ENCODE assay signal across 9 mouse cellular contexts in genomic region chr17:34313393-34313792, GRCm38 (mm10). TPM values are rescaled to one million over a fixed set of nuclear protein-coding genes. Genes with fewer than 3 reads are reported as not detected.
DNase-seq lines count a peak whose midpoint lies in the region; TF ChIP-seq lines count a peak whose summit lies in the region.
"Had no signal": no experiment of that assay in that cellular context is flagged by ENCODE, and none has a peak within 500 bp of the region (broad histone marks: within the 10 kb centered on the region; RNA-seq: fewer than 3 reads in every experiment).

No protein-coding gene starts in this region.

- no peaks in the 10 kb centered on the region for H3K4me1 ChIP-seq in MEL (ENCODE audit: control insufficient read depth in 1 of 2, insufficient read depth in 2 of 2, low read length in 2 of 2)
- H3K4me1 ChIP-seq: stomach, embryonic 15.5 days had no signal

- H3K9me3 ChIP-seq in MEL (replicated peaks; ENCODE audit: insufficient read depth, low read length): no peaks in the 10 kb centered on the region
- H3K9me3 ChIP-seq: stomach, embryonic 15.5 days had no signal

- H3K9ac ChIP-seq in MEL (ENCODE audit: control insufficient read depth, low read depth, low read length, poor library complexity, severe bottlenecking): no peak overlapping the region
- H3K9ac ChIP-seq: stomach, embryonic 15.5 days had no signal

- H3K79me2 ChIP-seq in MEL (ENCODE audit: control insufficient read depth, insufficient read depth, low read length, poor library complexity): no peaks in the 10 kb centered on the region

- no peaks in the 10 kb centered on the region for H3K36me3 ChIP-seq in MEL (ENCODE audit: control insufficient read depth in 1 of 2, insufficient read depth in 2 of 2, low read length in 2 of 2)
- H3K36me3 ChIP-seq: stomach, embryonic 15.5 days had no signal

- H3K27me3 ChIP-seq in MEL (ENCODE audit: control insufficient read depth in 1 of 2, insufficient read depth in 2 of 2, low read length in 2 of 2): no peaks in the 10 kb centered on the region; a peak in 1 of 4 replicates
- H3K27me3 ChIP-seq: stomach, embryonic 15.5 days had no signal

- TF ChIP-seq EP300 in MEL (IDR thresholded peaks at IDR 0.05; ENCODE audit: low read depth in 1 of 2, low read length in 2 of 2): no peak

- peak; percentile 73 for DNase-seq in 416B (ENCODE audit: low read depth)
- peak; percentile 66 for DNase-seq in MEL (ENCODE audit: low read depth, low spot score)
- DNase-seq in cerebellum, adult 8-10 months: peak; percentile 39
- peak; percentile 74 for DNase-seq in gastrocnemius, adult 2 months
- DNase-seq in kidney, postnatal 25 days: peak; percentile 79 to 85
- peak; percentile 65 to 75 for DNase-seq in lung, adult 18-20 months
- DNase-seq in right cerebral cortex, adult 18-20 months: peak; percentile 73
- DNase-seq in urinary bladder, adult 2 months (ENCODE audit: low spot score): peak; percentile 47

- peak; percentile 67 for TF ChIP-seq RAD21 in MEL (IDR thresholded peaks at IDR 0.05; ENCODE audit: low read depth, low read length)

- H3K4me3 ChIP-seq in MEL (ENCODE audit: control insufficient read depth in 1 of 2, insufficient read depth in 1 of 2, low read depth in 2 of 2, low read length in 2 of 2): no peak overlapping the region
- H3K4me3 ChIP-seq in gastrocnemius, adult 2 months: no peak overlapping the region
- H3K4me3 ChIP-seq: stomach, embryonic 15.5 days had no signal

- intact Hi-C loops in gastrocnemius, adult 2 months (cut with DNase I): loop anchor here (1.0 kb wide), 1 partner anchor 63 kb away; no protein-coding TSS in a partner anchor

- peak; percentile 80 to 89 (median 86) for TF ChIP-seq CTCF in MEL (IDR thresholded peaks at IDR 0.05 in 2 of 3, conservative IDR thresholded peaks at IDR 0.05 in 1 of 3; ENCODE audit: control insufficient read depth in 1 of 3, insufficient read depth in 1 of 3, low read depth in 2 of 3, low read length in 3 of 3, poor library complexity in 1 of 3, severe bottlenecking in 1 of 3)
- peak; percentile 91 for TF ChIP-seq CTCF in gastrocnemius, adult 2 months (IDR thresholded peaks at IDR 0.05)

- TF ChIP-seq POLR2A in MEL (IDR thresholded peaks at IDR 0.05; ENCODE audit: control insufficient read depth in 1 of 2, insufficient read depth in 1 of 2, low read depth in 1 of 2, low read length in 2 of 2, poor library complexity in 1 of 2): no peak

- H3K27ac ChIP-seq in MEL (ENCODE audit: control insufficient read depth, low read depth, low read length): no peak overlapping the region
- H3K27ac ChIP-seq in gastrocnemius, adult 2 months: no peak overlapping the region
- H3K27ac ChIP-seq: stomach, embryonic 15.5 days had no signal

TF ChIP-seq in MEL, 35 proteins besides CTCF, POLR2A, EP300 and RAD21:
- TF ChIP-seq ZNF384 (IDR thresholded peaks at IDR 0.05; ENCODE audit: low read depth, low read length) (0 out of 2 replicates have a peak, but pooled peaks have one; percentile 12), SMC3 (IDR thresholded peaks at IDR 0.05; ENCODE audit: low read depth, low read length) (peak; percentile 92), E2F4 (IDR thresholded peaks at IDR 0.05; ENCODE audit: borderline replicate concordance, low read depth, low read length) (no peak), NELFE (IDR thresholded peaks at IDR 0.05; ENCODE audit: low read depth, low read length) (no peak), MYB (IDR thresholded peaks at IDR 0.05; ENCODE audit: low read depth, low read length) (no peak), CHD2 (IDR thresholded peaks at IDR 0.05; ENCODE audit: low read length) (no peak), ZC3H11A (IDR thresholded peaks at IDR 0.05; ENCODE audit: low read depth, low read length) (peak; percentile 64)

RNA-seq across cellular contexts. Expression of gene H2-Eb1, which starts 7.7 kb away (rescaled TPM):
- 0.15 TPM in 1 of 2 replicates, not detected in the other for total RNA-seq in MEL (2012; rRNA removed)
- under 1 TPM in 1 of 2 experiments, not detected in 1; 0.07 TPM for polyA plus RNA-seq in MEL (2012; ENCODE audit: insufficient read depth in 1 of 2, insufficient read length in 2 of 2, low read depth in 1 of 2, low replicate concordance in 2 of 2, missing spikeins in 1 of 2)
- 1 to 10 TPM; 3.4 to 4.9 TPM for total RNA-seq in gastrocnemius, adult 2 months (2021)
- polyA plus RNA-seq in urinary bladder, adult 2 months (2012; rRNA removed): 248 and 252 TPM in 2 replicates

RNA-seq across cellular contexts. Expression of gene H2-Eb2, which starts 12.1 kb away (rescaled TPM):
- total RNA-seq in MEL (2012; rRNA removed): not detected in 2 replicates
- not detected for polyA plus RNA-seq in MEL (2012; ENCODE audit: insufficient read depth in 1 of 2, insufficient read length in 2 of 2, low read depth in 1 of 2, low replicate concordance in 2 of 2, missing spikeins in 1 of 2)
- total RNA-seq in gastrocnemius, adult 2 months (2021): not detected
- polyA plus RNA-seq in urinary bladder, adult 2 months (2012; rRNA removed): 0.09 and 0.18 TPM in 2 replicates
- polyA plus RNA-seq: stomach, embryonic 15.5 days had no signal

RNA-seq across cellular contexts. Expression of gene H2-Aa, which starts 25.8 kb away (rescaled TPM):
- not detected in 2 replicates for total RNA-seq in MEL (2012; rRNA removed)
- polyA plus RNA-seq in MEL (2012; ENCODE audit: insufficient read depth in 1 of 2, insufficient read length in 2 of 2, low read depth in 1 of 2, low replicate concordance in 2 of 2, missing spikeins in 1 of 2): not detected
- total RNA-seq in gastrocnemius, adult 2 months (2021): 1 to 10 TPM; 5.3 to 6.0 TPM
- polyA plus RNA-seq in urinary bladder, adult 2 months (2012; rRNA removed): 281 and 288 TPM in 2 replicates

RNA-seq across cellular contexts. Expression of gene Btnl2, which starts 41.2 kb away (rescaled TPM):
- not detected in 2 replicates for total RNA-seq in MEL (2012; rRNA removed)
- not detected for polyA plus RNA-seq in MEL (2012; ENCODE audit: insufficient read depth in 1 of 2, insufficient read length in 2 of 2, low read depth in 1 of 2, low replicate concordance in 2 of 2, missing spikeins in 1 of 2)
- total RNA-seq in gastrocnemius, adult 2 months (2021): under 1 TPM; 0.18 to 0.20 TPM
- 0.28 and 0.40 TPM in 2 replicates for polyA plus RNA-seq in urinary bladder, adult 2 months (2012; rRNA removed)

RNA-seq across cellular contexts. Expression of gene H2-Ab1, which starts 55.9 kb away (rescaled TPM):
- not detected in 2 replicates for total RNA-seq in MEL (2012; rRNA removed)
- polyA plus RNA-seq in MEL (2012; ENCODE audit: insufficient read depth in 1 of 2, insufficient read length in 2 of 2, low read depth in 1 of 2, low replicate concordance in 2 of 2, missing spikeins in 1 of 2): not detected
- 1 to 10 TPM; 3.1 to 4.7 TPM for total RNA-seq in gastrocnemius, adult 2 months (2021)
- polyA plus RNA-seq in urinary bladder, adult 2 months (2012; rRNA removed): 251 and 267 TPM in 2 replicates
